Mouse (Mus musculus) ES-E14 (cell line): ENCODE results near the gene Cmpk1. TPM values are rescaled to one million over a fixed set of nuclear protein-coding genes. Genes with fewer than 3 reads are reported as not detected.

Experiments
- DNase-seq: peaks from one replicate; pipeline ENCODE4 v3.0.0-alpha.2; 2013; ENCODE audit warnings: low read depth, low spot score
- H3K27ac ChIP-seq: 2 replicates; pipeline ENCODE4 v1.5.1; 2012; ENCODE audit warnings: low read depth, mild to moderate bottlenecking, low read length, moderate library complexity, mixed read lengths; ENCODE audit not compliant: poor library complexity, insufficient read depth, severe bottlenecking
- H3K36me3 ChIP-seq: 2 replicates; pipeline ENCODE4 v1.6.1; 2012; ENCODE audit warnings: mild to moderate bottlenecking, low read length, moderate library complexity, mixed read lengths; ENCODE audit not compliant: control insufficient read depth, poor library complexity, insufficient read depth, severe bottlenecking
- H3K4me1 ChIP-seq, 2 experiments: fragments of 150-350 bp in 1 of 2; sonication (generic) in 1 of 2; 2 replicates each; pipeline ENCODE4 v1.6.1; 2012; ENCODE audit warnings: low read length in 2 of 2, mild to moderate bottlenecking in 1 of 2, mixed read lengths in 1 of 2; ENCODE audit not compliant: control insufficient read depth in 2 of 2, insufficient read depth in 2 of 2, poor library complexity in 1 of 2
- H3K4me3 ChIP-seq, 2 experiments: fragments of 150-350 bp in 1 of 2; sonication (generic) in 1 of 2; 2 replicates each; pipeline ENCODE4 v1.5.1; 2012; ENCODE audit warnings: low read length in 2 of 2, low read depth in 1 of 2, mild to moderate bottlenecking in 1 of 2, mixed read lengths in 1 of 2; ENCODE audit not compliant: insufficient read depth in 1 of 2, poor library complexity in 1 of 2, severe bottlenecking in 1 of 2
- H3K9ac ChIP-seq: 2 replicates; pipeline ENCODE4 v1.6.1; 2012; ENCODE audit warnings: low read depth, mild to moderate bottlenecking, low read length, mixed read lengths; ENCODE audit not compliant: poor library complexity, insufficient read depth, severe bottlenecking
- H3K9me3 ChIP-seq: fragments of 150-350 bp; sonication (generic); 2 replicates; pipeline ENCODE4 v1.6.1; 2012; ENCODE audit warnings: low read depth, mild to moderate bottlenecking, low read length; ENCODE audit not compliant: control insufficient read depth, insufficient read depth
- CHD2 ChIP-seq: IDR thresholded peaks from 2 replicates; pipeline ENCODE4 v1.6.1; 2014; ENCODE audit warnings: mild to moderate bottlenecking, low read depth, low read length, inconsistent platforms
- HCFC1 ChIP-seq: IDR thresholded peaks from 2 replicates; pipeline ENCODE4 v1.6.1; 2012; ENCODE audit warnings: low read length, inconsistent platforms, borderline replicate concordance; ENCODE audit not compliant: insufficient read depth
- MAFK ChIP-seq: IDR thresholded peaks from 2 replicates; pipeline ENCODE4 v1.6.1; 2014; ENCODE audit warnings: mild to moderate bottlenecking, low read depth, low read length, inconsistent platforms; ENCODE audit not compliant: insufficient read depth
- ZC3H11A ChIP-seq: IDR thresholded peaks from 2 replicates; pipeline ENCODE4 v1.6.1; 2012; ENCODE audit warnings: low read depth, mild to moderate bottlenecking, inconsistent platforms, low read length, borderline replicate concordance
- ZNF384 ChIP-seq: IDR thresholded peaks from 2 replicates; pipeline ENCODE4 v1.6.1; 2012; ENCODE audit warnings: low read depth, low read length, inconsistent platforms
- in situ Hi-C, 2 experiments: fragments of 600-800 bp; cut with MboI; formaldehyde crosslinking; loops; one replicate each; pipeline ENCODE4 v1.15.1; 2025; ENCODE audit warnings: low sequenced_read_pairs in 2 of 2, inconsistent platforms in 1 of 2; ENCODE audit not compliant: unreplicated experiment in 2 of 2
- total RNA-seq: library from RNA; depleted of rRNA; stranded (reverse); fragments of 300-350 nt; gene quantifications from 2 replicates; pipeline ENCODE4 v1.2.3, GENCODE M21; 2012

Cmpk1 gene
- total RNA-seq, 1 experiment, result 24.5 TPM

DNA sequence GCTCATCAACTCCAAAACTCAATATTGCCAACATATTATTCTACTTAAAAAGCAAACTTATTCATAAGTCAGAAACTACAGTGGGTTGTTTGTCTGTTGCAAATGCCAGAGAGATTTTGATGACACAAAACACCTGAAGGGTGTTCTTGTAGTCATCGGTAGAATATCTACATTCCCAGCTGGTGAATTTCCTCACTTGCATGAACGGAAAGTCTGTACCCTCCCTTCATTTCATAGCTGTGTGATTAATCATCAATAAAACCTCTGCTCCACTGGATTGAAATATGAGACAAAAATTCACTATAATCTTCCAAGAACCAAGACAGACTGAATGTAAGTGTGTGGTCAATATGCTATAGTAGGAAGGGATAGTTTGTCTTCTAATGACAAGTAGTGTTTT is 27.5 kb downstream of the Cmpk1 start:
- H3K9ac ChIP-seq, result no peak overlapping the region
- H3K9me3 ChIP-seq, result no peaks in the 10 kb centered on the region
- no peak for DNase-seq
- H3K27ac ChIP-seq, result no peak overlapping the region
- TF ChIP-seq ZC3H11A, result no peak
- TF ChIP-seq HCFC1, result no peak
- TF ChIP-seq ZNF384, result no peak
- TF ChIP-seq CHD2, result no peak
- no peak for TF ChIP-seq MAFK
- no peaks in the 10 kb centered on the region for H3K36me3 ChIP-seq
- no peaks in the 10 kb centered on the region for H3K4me1 ChIP-seq
- H3K4me3 ChIP-seq, result no peak overlapping the region
- in situ Hi-C loops, result no loop called here

- H3K9ac ChIP-seq, result no peak overlapping the region
- no peaks in the 10 kb centered on the region for H3K9me3 ChIP-seq
- no peaks in the 10 kb centered on the region for H3K4me1 ChIP-seq
- no peaks in the 10 kb centered on the region for H3K36me3 ChIP-seq
- no peak for TF ChIP-seq HCFC1
- no peak for TF ChIP-seq CHD2
- TF ChIP-seq MAFK, result no peak
- in situ Hi-C loops, result no loop called here
- no peak for DNase-seq
- H3K27ac ChIP-seq, result no peak overlapping the region
- no peak overlapping the region for H3K4me3 ChIP-seq
Observed at GRCm38 (mm10) chr4:114958786-114959185, 28.3 kb downstream of the Cmpk1 start.

GRCm38 (mm10) chr4:114958231-114958630 is 28.8 kb downstream of the Cmpk1 start:
- no peaks in the 10 kb centered on the region for H3K9me3 ChIP-seq
- H3K36me3 ChIP-seq, result no peaks in the 10 kb centered on the region
- in situ Hi-C loops, result no loop called here
- no peak overlapping the region for H3K27ac ChIP-seq
- H3K9ac ChIP-seq, result no peak overlapping the region
- TF ChIP-seq CHD2 (no peak), HCFC1 (no peak), ZC3H11A (no peak), ZNF384 (no peak), MAFK (no peak)
- no peaks in the 10 kb centered on the region for H3K4me1 ChIP-seq
- no peak overlapping the region for H3K4me3 ChIP-seq
- no peak for DNase-seq

DNA sequence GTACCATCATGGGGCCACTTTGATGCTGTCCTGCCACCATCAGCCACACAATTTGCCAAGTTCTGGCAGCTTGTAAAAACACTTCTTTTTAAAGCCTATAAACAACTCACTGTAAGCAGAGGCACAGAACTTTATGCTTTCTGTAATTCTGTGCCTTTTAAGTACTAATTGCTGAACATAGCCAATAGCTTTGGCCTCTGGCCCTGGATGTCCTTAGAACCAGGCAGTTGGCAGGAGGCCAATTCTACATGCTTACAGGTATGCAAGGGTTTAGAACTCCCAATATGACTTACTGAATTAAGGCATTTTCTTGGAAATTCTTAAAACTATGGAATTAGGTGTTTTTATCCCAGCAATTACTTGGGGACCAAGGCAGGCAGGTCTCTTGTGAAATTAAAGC is 29.6 kb downstream of the Cmpk1 start:
- Histone ChIP-seq H3K27ac (no peak overlapping the region), H3K4me1 (no peaks in the 10 kb centered on the region), H3K36me3 (no peaks in the 10 kb centered on the region), H3K4me3 (no peak overlapping the region), H3K9ac (no peak overlapping the region), H3K9me3 (no peaks in the 10 kb centered on the region)
- TF ChIP-seq ZC3H11A (no peak), MAFK (no peak), CHD2 (no peak), HCFC1 (no peak), ZNF384 (no peak)
- no peak for DNase-seq
- in situ Hi-C loops, result no loop called here

DNA sequence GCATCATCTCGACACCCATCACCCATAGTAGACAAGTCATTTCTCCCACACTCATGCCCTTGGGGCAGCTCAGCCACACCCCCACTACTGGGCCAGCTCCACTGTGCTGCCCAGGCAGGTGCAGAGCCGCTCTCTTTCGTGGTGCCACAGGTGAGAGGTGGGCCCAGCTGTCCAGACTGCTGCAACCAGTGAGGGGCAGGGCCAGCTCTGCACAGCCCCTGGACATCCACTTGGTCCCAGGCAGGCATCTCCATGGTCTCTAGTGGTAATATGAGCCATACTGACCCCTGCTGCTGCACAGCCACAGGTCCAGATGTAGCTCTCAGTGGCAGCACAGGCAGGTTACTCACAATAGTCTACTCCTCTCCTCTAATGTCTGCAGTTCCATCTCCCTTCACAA is 33.9 kb downstream of the Cmpk1 start:
- Histone ChIP-seq H3K36me3 (no peaks in the 10 kb centered on the region), H3K4me3 (no peak overlapping the region), H3K9ac (no peak overlapping the region), H3K9me3 (no peaks in the 10 kb centered on the region), H3K4me1 (no peaks in the 10 kb centered on the region), H3K27ac (no peak overlapping the region)
- TF ChIP-seq HCFC1 (no peak), CHD2 (no peak), ZNF384 (no peak), ZC3H11A (no peak)
- in situ Hi-C loops, result no loop called here
- no peak for DNase-seq
